Mouse (Mus musculus) regulatory T cell (primary cell): ENCODE results near the gene Krt6a.
"Not testable (repeated sequence)": the region's sequence is repeated elsewhere in the genome, so short reads cannot be mapped to it uniquely, and the experiment has no call there.

Experiments used
- in situ Hi-C: fragments of 300-600 bp; cut with MboI, MseI; formaldehyde crosslinking; loops from one replicate; pipeline ENCODE4 v1.15.1; 2025; ENCODE audit warnings: high pct_unique_total_duplicates

The Krt6a gene

DNA sequence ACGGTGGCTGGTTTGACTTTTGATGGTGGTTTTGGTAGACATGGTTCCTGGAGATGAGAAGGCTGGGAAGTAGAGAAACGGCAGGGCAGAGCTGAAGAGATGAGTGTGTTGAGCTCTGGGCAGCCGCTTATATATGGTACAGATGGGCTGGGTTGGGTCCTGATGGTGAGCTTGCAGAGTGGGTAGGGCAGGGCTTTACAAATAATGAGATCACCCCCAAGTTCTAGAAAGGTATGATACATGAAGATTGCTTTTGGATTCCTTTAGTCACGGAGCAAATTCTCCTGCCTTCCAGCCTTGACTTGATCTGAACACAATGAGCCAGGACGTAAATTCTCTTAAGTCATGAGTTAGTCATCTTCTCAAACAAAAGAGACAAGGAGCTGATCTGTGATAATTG, at the start of gene Krt6a:
Krt6a (minus strand) TSS at position 101 of the 400 bp plus-strand sequence.
- in situ Hi-C loops = no loop called here

DNA sequence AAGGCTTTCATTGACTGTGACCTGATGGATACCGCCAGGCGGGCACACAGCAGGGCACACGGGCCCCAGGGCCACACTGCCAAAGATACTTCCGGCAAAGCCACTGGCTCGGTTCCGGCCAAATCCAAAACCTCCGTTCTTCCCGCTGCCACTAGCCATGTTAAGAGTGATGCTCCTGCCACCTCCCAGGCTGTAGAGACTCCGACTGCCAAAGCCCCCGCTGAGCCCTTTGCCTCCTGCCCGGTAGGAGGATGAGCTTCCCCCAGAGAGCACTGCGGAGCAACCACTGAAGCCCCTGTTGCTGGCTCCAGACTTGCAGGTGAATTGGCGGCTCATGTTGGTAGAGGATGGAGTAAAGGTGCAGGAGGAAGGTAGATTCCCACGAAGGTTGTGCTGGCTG, 48.6 kb upstream of the Krt6a start, which contains the start of gene Krt71:
Krt71 (minus strand) TSS at position 399 of the 400 bp plus-strand sequence.
- in situ Hi-C loops = loop anchor here (10.0 kb wide), 1 partner anchor 1248 kb away; the partner anchor contains the start of gene Csrnp2

DNA sequence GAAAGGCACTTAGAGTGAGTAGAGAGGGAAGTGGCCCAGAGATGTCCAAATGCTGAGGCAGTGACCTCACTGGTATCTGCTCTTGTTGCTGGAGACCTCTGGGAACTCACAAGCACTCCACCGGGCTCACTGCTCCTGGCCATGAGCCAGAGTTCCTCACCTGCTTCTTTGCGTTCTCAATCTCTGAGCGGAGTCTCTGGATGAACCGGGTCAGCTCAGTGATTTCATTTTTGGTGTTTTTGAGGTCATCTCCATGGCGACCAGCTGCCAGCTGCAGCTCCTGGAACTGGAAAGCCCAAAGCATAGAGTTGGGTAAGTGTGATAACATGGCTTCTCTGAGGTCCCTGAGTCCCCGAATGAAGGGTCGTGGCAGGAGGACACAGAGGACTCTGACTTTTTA, 43.7 kb upstream of the Krt6a start:
- in situ Hi-C loops = no loop called here

DNA sequence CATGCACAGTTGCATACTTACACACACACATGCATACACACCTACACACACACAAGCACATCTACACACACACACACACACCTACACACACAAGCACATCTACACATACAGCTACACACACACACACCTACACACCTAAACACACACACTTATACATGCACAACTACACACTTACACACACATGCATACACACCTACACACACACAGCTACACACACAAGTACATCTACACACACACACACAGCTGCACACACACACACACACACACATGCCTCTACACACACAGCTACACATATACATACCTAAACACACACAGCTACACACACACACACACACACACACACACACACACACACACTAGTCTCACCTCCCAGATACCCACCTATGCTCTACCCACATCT, 36.5 kb upstream of the Krt6a start:
- in situ Hi-C loops = no loop called here

DNA sequence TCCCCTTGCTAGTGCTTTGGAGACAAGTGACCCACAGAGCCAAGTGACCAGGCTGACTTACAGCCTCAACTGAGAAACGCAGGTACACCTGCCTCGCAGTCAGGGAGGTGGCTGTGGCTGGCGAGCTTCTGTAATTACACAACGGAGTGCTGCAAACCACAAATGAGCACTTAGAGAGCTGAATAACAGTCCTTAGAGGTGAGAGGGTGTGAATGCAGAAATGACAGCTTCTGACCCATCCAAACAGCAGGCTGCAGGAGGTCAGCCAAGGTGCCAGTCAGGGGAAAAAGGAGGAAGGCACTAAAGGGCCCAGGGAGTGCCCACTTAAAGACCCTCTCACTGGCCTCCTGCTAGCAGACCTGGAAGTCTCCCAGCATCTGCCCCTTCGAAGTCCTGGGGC, 30.6 kb upstream of the Krt6a start:
- in situ Hi-C loops = loop anchor here (5.0 kb wide), 1 partner anchor 102 kb away; no protein-coding TSS in a partner anchor

DNA sequence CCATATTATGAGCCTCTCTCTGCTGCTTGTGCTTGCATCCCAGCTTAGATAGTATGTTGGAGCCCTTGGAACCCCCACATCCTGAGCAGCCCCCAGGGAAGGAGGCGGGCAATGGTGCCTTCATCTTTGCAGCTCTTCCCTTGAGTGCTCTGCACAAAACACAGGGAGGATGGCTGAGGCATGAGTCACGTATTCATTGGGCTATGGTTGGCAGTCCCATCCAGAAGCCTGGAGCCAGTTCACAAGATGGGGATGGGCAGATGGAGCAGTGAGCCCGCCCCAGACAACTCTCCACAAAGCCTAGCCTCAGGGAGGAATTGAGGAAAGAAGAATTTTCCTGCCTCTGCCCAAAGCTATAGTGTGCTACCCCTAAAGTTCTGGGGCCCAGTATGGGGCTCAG, 21.7 kb upstream of the Krt6a start:
- in situ Hi-C loops = no loop called here

DNA sequence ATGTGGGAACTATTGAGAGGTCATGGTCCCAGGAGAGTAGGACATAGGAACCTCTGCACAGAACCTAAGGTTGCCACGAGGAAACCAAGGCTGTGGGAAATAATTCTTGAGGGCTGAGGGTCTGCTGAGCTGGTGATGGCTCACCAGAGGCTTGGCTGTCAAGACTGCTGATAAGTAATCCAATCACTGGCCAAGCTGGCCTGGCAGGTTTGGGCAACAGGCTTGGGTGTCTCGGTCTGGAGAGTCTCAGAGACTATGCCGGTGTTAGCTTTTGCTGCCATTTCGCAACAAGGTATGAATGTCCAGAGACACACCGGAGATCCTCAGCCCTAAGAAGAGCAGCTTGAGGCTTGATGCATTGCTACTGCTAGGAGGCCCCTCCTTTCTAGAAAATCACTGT, 20.2 kb upstream of the Krt6a start:
- in situ Hi-C loops = no loop called here

DNA sequence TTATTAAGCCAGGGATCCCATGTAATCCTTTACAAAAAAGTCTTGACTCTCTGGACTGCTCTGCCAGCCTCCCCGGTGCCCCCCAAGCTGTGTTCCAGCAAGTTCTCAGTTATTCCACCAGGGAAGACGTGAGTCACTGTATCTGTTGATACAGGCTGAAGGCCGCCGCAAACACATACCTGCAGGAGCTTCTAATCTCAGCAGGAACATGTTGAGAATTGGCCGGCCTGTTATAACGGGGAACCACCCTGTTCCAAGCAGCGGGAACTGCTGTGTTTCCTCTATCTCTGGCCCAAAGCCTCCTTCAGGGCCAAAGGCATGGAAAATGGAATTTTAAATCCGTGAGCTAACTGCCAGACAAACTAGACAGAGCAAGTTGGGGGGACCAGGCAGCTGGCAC, 19.6 kb upstream of the Krt6a start:
- in situ Hi-C loops = no loop called here

DNA sequence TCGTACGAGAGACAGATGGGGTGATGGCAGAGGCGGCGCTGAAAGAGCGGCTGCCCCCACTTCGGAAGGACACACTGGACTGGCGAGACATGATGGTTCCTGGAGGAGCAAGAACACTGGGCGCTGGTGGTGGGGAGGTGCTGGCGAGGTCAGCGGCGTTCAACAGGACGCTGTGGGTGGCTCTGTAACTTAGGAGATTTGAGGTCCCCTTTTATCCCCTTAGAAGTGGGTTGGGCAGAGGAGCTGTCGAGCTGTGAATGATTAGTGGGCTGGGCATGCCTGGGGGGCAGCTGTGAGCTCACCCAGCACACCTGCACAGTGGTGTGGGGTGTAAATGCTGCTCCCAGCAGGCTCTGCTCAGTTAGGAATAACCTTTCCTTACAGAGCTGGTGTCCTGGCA, 18.6 kb upstream of the Krt6a start, which contains the start of gene Krt5:
Krt5 (minus strand) TSS at position 179 of the 400 bp plus-strand sequence.
- in situ Hi-C loops = no loop called here

DNA sequence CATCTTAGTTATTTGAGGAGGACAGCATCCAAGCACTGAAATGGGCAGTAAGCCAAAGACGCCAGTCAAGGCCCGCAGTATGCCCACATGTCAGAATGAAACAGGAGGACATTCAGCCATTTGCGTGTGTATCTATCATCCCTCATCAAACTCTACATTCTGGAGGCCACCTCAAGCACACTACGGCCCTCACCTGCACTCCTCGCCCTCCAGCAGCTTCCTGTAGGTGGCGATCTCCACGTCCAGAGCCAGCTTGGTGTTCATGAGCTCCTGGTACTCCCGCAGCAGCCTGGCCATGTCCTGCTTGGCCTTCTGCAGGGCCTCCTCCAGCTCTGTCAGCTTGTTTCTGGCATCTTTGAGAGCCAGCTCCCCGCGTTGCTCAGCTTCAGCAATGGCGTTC, 14.6 kb upstream of the Krt6a start:
- in situ Hi-C loops = no loop called here

DNA sequence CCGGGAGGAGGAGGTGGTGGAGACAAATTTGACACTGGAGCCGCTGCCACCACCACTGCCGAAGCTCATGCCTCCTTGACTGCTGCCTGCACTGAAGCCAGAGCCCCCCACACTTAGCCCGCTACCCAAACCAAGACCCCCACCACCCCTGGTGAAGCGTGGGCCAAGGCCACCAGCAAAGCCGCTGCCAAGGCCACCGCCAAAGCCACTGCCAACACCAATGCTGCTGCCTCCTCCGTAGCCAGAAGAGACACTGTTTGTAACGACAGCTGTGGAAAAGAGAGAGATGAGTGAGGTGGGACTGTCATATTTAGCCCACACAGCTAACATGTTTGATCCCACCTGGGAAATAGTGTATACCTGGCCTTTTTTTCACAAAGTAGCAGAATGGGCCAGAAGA, 13.3 kb upstream of the Krt6a start:
- in situ Hi-C loops = no loop called here

DNA sequence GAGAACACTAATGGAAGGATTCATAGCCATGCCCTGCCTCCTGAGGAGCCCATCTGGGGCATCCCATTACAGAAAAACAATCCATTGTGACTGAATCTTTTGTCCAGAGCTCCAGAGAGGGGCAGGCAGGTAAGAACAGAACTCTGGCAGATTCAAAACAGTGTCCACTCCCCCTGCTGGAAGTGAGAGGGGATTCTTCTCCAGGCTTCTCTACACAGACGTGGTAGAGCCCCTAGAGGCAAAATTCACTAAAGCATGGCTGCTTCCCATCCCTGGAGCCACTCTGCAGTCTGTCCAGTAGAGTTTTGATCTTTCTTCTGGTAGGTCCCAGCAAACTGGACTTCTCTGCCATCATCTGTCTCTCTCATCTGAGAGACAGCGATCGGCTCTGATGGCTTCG, 10.0 kb upstream of the Krt6a start:
- in situ Hi-C loops = no loop called here

DNA sequence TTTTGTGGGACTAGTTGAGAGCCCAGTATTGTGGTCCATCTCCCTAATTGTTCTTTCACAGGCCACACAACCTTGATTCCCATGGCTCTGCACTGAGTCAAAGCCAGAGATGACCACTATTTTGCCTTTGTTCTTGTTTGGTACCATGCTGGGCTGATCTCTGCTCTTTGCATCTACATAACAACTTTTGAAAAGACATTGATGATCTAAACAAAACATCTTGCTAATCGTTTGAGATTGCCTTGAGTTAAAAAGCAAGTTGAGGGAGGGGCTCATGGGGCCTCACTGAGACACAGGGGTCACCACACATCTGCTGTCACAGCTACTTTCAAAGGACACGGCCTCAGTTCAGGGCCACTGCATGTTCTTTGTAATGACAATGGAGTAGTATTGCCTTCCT, 8.3 kb upstream of the Krt6a start:
- in situ Hi-C loops = no loop called here

DNA sequence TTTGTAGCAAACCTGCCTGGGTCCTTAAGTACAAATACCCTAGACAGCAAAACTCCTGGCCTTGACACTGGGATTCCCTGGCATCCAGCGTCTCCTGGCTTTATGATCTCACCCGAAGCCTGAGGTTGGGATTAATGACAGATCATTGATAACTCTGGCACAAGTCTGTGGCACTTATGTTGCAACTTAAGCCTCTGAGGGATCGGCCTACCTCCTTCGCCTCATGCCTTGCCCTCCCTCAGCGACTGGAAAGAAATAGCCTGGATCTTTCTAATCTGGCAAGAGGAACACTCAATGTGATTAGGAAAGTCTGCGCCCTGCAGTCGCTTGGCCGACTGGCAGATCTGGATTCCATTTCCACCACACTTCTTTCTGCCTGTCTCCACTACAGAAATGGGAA, 5.8 kb upstream of the Krt6a start:
- in situ Hi-C loops = no loop called here

DNA sequence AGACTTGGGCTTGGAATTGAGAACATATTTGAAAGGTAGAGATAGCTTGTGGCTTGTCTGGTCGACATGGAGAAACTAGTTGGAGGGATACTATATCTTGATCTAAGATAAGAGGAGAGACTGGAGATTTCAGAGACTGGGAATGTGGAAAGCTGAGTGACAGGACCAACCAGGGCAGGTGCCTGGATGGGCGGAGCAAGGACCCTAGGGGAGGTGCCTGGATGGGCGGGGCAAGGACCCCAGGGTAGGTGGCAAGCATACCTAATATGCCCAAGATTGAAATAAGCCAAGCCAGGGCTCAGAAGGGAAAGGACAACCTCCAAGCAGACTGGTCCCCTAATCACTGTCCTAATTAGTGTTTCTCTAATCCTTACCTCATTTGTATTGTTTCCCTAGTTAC, 5.1 kb upstream of the Krt6a start:
- in situ Hi-C loops = no loop called here

DNA sequence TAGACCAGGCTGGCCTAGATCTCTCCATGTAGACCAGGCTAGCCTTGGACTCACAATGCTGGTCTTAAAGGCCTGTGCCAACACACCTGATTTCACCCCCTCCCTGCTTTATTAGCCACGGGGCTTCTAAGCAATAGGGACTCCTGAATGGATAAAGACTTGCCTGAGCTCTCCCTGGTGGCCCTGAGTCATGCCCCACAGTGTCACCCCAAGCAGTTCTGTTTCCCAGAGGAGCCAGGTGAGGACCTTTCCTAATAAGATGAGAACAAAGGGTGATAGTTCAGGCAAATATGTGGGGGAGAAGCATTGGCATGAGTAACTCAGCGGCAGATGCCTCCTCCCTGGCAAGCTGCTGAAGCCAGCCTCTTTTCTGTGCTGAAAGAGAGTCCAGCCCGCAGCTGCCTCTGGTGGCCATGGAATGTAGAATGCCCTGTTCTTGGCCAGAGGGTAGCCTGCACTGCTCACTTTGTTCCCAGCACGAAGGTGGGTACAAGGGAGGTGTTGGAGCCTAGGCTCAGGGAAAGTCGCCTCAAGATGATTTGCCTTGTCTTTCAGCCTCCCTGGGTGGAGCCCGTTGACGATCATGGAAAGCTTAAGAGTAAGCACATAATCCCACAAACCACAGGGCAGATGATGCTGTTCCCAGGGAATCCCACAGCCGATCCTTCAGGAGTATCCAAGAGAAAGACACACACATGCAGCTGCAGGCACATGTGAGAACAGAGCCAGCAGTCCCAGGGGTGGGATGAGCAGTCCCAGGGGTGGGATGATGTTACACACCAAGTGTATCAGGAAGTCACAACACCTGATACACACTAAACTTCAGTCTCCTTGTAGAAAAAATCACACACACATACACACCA, 3.5 kb upstream of the Krt6a start:
- in situ Hi-C loops = no loop called here

DNA sequence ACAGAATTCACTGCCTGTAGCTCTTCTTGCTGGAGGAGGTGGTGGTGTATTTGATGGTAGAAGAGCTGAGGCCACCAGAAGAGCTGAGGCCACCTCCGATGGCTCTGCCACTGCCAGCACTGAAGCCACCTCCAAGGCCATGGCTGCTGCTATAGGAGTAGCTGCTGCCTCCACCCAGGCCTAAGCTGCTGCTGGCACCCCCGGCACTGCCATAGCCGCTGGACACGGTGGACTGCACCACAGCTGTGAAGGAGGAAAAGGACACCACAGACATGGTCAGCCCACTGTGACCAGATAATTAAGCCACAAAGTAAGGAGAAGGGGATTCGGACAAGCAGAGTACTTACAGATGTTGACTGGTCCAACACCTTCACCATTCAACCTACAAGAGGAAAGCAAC, 3.6 kb downstream of the Krt6a start:
- in situ Hi-C loops = not testable (repeated sequence)

DNA sequence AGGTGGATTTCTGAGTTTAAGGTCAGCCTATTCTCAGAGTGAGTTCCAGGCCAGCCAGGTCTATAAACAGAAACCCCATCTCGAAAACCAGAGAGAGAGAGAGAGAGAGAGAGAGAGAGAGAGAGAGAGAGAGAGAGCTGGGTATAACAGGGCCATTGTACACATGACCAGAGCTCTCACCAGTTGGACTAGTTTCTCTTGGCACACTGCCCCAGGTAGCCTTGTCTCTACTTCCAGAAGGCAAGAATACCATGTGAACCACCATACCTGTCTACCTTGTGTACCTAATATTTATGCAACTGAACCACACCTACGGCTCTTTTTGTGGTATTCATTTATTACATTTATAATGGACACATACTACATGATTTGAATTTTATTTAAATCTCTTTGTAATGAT, 5.9 kb downstream of the Krt6a start:
- in situ Hi-C loops = loop anchor here (10.0 kb wide), 1 partner anchor 863 kb away; no protein-coding TSS in a partner anchor

DNA sequence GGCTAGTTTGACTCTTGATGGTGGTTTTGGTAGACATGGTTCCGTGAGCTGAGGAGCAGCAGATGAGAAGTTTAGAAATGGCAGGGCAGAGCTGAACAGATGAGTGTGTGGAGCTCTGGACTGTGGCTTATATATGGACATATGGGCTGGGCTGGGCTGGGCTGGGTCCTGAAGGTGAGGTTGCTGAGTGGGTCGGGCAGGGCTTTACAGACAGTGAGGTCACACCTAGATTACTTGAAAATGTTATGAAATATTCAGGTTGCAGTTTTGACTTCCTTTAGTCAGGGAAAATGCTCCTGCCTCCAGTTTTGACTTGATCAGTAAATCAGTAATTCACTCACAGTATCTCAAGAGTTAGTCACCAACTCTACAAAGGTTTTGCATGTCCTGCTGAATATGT, 13.9 kb downstream of the Krt6a start, which contains the start of gene Krt6b:
Krt6b (minus strand) TSS at position 101 of the 400 bp plus-strand sequence.
- in situ Hi-C loops = loop anchor here (10.0 kb wide), 1 partner anchor 855 kb away; no protein-coding TSS in a partner anchor

DNA sequence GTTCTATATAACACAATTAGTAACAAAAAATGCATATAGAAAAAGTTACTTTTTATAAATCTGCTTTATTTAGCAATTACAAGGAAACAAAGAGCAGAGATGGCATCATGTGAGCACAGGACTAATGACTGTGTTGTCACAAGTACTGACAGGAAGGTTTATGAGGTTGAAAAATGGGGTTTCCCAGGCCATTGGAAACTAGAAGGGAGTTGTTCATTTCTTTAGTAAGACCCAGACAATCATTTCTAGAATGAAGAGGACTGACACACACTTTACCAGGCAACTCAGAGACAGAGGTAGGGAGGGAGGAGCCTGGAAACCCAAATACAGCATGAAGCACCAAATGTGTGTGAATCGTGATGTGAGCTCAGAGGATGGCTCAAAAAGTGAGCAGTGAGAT, 18.1 kb downstream of the Krt6a start:
- in situ Hi-C loops = no loop called here

DNA sequence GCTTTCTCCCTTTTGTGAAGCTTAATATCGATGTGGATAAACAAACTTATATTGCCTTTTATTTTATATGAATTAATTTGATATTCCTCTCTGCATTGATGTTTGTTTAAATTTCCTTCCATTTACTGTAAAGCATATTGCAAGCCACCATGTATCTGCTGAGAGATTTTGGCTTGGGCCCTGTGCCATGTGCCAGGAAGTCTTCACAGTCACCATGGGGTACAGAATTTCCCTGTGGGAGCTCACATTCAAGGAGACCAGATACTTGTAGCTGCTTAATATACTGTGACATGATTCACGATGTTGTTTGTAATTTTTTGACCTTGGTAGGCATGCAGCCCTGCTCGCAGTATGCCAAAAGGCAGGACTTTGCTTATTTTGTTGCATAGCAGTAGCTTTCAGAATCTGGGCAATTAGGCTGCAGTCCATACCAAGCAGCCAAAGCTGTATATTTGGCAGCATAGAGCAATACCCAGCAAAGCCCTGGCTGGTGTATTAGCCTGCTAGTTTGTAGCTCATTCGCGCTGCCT, 41.3 kb downstream of the Krt6a start:
- in situ Hi-C loops = no loop called here

DNA sequence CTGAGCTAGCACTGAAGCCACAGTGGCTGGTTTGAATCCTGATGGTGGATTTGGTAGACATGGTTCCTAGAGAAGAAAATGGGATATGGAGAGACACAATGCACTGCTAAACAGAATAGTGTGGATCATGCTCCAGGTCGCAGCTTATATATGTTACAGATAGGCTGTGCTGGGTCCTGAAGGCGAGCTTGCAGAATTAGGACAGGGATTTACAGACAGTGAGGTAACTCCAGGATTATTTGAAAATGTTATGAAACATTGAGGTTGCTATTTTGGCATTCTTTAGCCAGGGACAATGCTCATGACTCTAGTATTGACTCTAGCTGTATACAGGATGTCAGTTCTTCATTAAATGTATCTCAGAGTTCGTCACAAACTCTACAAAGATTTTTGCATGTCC, 46.8 kb downstream of the Krt6a start, which contains the start of gene Gm5478:
Gm5478 (minus strand) TSS at position 101 of the 400 bp plus-strand sequence.
- in situ Hi-C loops = no loop called here
